Mouse (Mus musculus) liver, embryonic 14.5 days (tissue): Measurements from ENCODE around the gene Smyd1. TPM values are rescaled to one million over a fixed set of nuclear protein-coding genes. Genes with fewer than 3 reads are reported as not detected.
A peak's percentile ranks its signal among the peaks of the same experiment; 100 is the strongest.

Experiments used
- ATAC-seq: fragments of 200-750 bp; cut with Nextera tagmentation; 2 replicates; pipeline ENCODE4 v1.8.0; 2017; ENCODE audit warnings: moderate number of reproducible peaks, mild to moderate bottlenecking, moderate library complexity; ENCODE audit not compliant: insufficient read depth
- DNase-seq, 3 experiments: peaks; one replicate each; pipeline ENCODE4 v3.0.0-alpha.2; 2012 to 2013; ENCODE audit warnings: low read depth in 3 of 3, low spot score in 3 of 3
- H3K27ac ChIP-seq: fragments of 300-500 bp; sonication (generic); 2 replicates; pipeline ENCODE4 v1.5.1; 2014; ENCODE audit warnings: moderate library complexity, mild to moderate bottlenecking, control low read depth, inconsistent platforms
- H3K27me3 ChIP-seq: fragments of 300-500 bp; sonication (generic); 2 replicates; pipeline ENCODE4 v1.6.1; 2014; ENCODE audit warnings: mild to moderate bottlenecking, low read length, moderate library complexity; ENCODE audit not compliant: control insufficient read depth, insufficient read depth
- H3K36me3 ChIP-seq: fragments of 300-500 bp; sonication (generic); replicated peaks from 2 replicates; pipeline ENCODE4 v1.6.1; 2014; ENCODE audit warnings: low read depth; ENCODE audit not compliant: control insufficient read depth, insufficient read depth
- H3K4me1 ChIP-seq, 2 experiments: fragments of 200-500 bp in 1 of 2; fragments of 300-500 bp in 1 of 2; sonication (generic) in 1 of 2; replicated peaks; 2 replicates each; pipeline ENCODE4 v1.6.1; 2012 to 2014; ENCODE audit warnings: antibody characterized with exemption in 1 of 2, inconsistent platforms in 1 of 2, low read length in 1 of 2; ENCODE audit not compliant: control insufficient read depth in 2 of 2, insufficient read depth in 2 of 2
- H3K4me2 ChIP-seq: fragments of 300-500 bp; sonication (generic); 2 replicates; pipeline ENCODE4 v1.6.1; 2014; ENCODE audit warnings: low read depth, mild to moderate bottlenecking, control low read depth, moderate library complexity
- H3K4me3 ChIP-seq, 2 experiments: fragments of 200-500 bp in 1 of 2; fragments of 300-500 bp in 1 of 2; sonication (generic) in 1 of 2; 2 replicates each; pipeline ENCODE4 v1.5.1; 2012 to 2014; ENCODE audit warnings: low read depth in 2 of 2, low read length in 2 of 2, mild to moderate bottlenecking in 2 of 2, control low read depth in 1 of 2, inconsistent platforms in 1 of 2, moderate library complexity in 1 of 2; ENCODE audit not compliant: insufficient read depth in 1 of 2
- H3K9ac ChIP-seq: fragments of 300-500 bp; sonication (generic); replicated peaks from 2 replicates; pipeline ENCODE4 v1.6.1; 2014; ENCODE audit warnings: mild to moderate bottlenecking, control low read depth, moderate library complexity
- H3K9me3 ChIP-seq: fragments of 300-500 bp; sonication (generic); 2 replicates; pipeline ENCODE4 v1.6.1; 2016; ENCODE audit warnings: low read length, mixed read lengths; ENCODE audit not compliant: control insufficient read depth
- CTCF ChIP-seq: IDR thresholded peaks from 2 replicates; pipeline ENCODE4 v1.5.1; 2016; ENCODE audit warnings: antibody characterized with exemption, low read depth, control low read depth
- EP300 ChIP-seq: IDR thresholded peaks from 2 replicates; pipeline ENCODE4 v1.6.1; 2016; ENCODE audit warnings: antibody characterized with exemption, low read depth
- WGBS: fragments of 180-500 bp; shearing (Covaris S2); extraction: QIAGEN DNeasy Blood & Tissue Kit; methylation state at CpG from one replicate; pipeline ENCODE4 v1.1.7; 2014; ENCODE audit not compliant: insufficient replicate concordance; 5-methylcytosine and 5-hydroxymethylcytosine counted together
- polyA plus RNA-seq, 2 experiments: library from polyadenylated mRNA; depleted of rRNA in 1 of 2; stranded (reverse) in 1 of 2; unstranded in 1 of 2; fragments of >200 nt; fragmentation: Nextera tagmentation in 1 of 2; extraction: Ambion mirVana in 1 of 2; gene quantifications; 2 replicates each; pipeline versions ENCODE4 v1.2.1 to v1.2.3; 2012 to 2014

Smyd1 gene
- polyA plus RNA-seq, 2 experiments: 0.08 to 0.11 TPM

- no peak overlapping the region for H3K27ac ChIP-seq
- 0 out of 4 replicates have a peak, but pooled peaks cover 0 to 5% of the 10 kb centered on the region in 2 experiments for H3K4me1 ChIP-seq
- DNase-seq (no peak), ATAC-seq (peak; percentile 35; the same call in 1 of the 2 replicates)
- no peak overlapping the region for H3K4me2 ChIP-seq
- H3K36me3 ChIP-seq: no peaks in the 10 kb centered on the region
- no peak overlapping the region for H3K4me3 ChIP-seq
- no peak overlapping the region for H3K9ac ChIP-seq
- no peaks in the 10 kb centered on the region for H3K9me3 ChIP-seq
- no peaks in the 10 kb centered on the region for H3K27me3 ChIP-seq
- TF ChIP-seq CTCF (no peak), EP300 (no peak)
- 60% methylated on average over 6 of the region's 6 CpGs for WGBS
These were observed 85.5 kb downstream of the Smyd1 start for GRCm38 (mm10) chr6:71236506-71236905.

GRCm38 (mm10) chr6:71235944-71236343, 86.1 kb downstream of the Smyd1 start:
- no peak for TF ChIP-seq CTCF
- TF ChIP-seq EP300: no peak

DNA sequence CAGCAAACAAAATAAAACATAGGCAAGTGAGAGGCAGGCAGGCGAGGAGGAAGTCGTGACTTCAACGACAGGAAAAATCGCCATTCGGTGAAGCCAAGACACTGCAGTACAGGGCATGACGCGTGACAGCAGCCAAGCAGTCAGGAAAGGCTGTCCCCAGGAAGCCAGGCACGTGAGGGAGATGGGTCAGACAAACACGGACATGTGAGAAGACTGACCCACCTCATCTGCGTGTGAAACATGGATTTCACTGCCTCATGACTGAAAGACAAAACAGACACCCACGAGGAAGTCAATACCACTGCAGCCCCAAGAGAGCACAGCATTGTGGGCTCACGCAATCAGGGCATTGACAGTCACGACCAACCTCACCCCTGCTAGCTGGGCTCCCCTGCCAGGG, 86.9 kb downstream of the Smyd1 start:
- TF ChIP-seq EP300 (no peak), CTCF (no peak)
- 38% methylated on average over 13 of the region's 13 CpGs for WGBS
- Histone ChIP-seq H3K9ac (no peak overlapping the region), H3K4me2 (no peak overlapping the region), H3K4me3 (no peak overlapping the region), H3K27ac (no peak overlapping the region), H3K9me3 (no peaks in the 10 kb centered on the region), H3K4me1 (0 out of 4 replicates have a peak, but pooled peaks cover 0 to 5% of the 10 kb centered on the region in 2 experiments), H3K36me3 (no peaks in the 10 kb centered on the region), H3K27me3 (no peaks in the 10 kb centered on the region)
- DNase-seq: no peak
- no peak for ATAC-seq

More at GRCm38 (mm10) chr6:71235944-71236343, 86.1 kb downstream of the Smyd1 start:
- H3K9me3 ChIP-seq: no peaks in the 10 kb centered on the region
- H3K27me3 ChIP-seq: no peaks in the 10 kb centered on the region
- ATAC-seq: peak; percentile 65
- H3K4me2 ChIP-seq: no peak overlapping the region
- no peak overlapping the region for H3K27ac ChIP-seq
- 0 out of 4 replicates have a peak, but pooled peaks cover 0 to 5% of the 10 kb centered on the region in 2 experiments for H3K4me1 ChIP-seq
- H3K9ac ChIP-seq: no peak overlapping the region
- DNase-seq: peak in 1 of 3 experiments; percentile 17
- 40% methylated on average over 3 of the region's 3 CpGs for WGBS
- H3K36me3 ChIP-seq: no peaks in the 10 kb centered on the region
- no peak overlapping the region for H3K4me3 ChIP-seq

DNA sequence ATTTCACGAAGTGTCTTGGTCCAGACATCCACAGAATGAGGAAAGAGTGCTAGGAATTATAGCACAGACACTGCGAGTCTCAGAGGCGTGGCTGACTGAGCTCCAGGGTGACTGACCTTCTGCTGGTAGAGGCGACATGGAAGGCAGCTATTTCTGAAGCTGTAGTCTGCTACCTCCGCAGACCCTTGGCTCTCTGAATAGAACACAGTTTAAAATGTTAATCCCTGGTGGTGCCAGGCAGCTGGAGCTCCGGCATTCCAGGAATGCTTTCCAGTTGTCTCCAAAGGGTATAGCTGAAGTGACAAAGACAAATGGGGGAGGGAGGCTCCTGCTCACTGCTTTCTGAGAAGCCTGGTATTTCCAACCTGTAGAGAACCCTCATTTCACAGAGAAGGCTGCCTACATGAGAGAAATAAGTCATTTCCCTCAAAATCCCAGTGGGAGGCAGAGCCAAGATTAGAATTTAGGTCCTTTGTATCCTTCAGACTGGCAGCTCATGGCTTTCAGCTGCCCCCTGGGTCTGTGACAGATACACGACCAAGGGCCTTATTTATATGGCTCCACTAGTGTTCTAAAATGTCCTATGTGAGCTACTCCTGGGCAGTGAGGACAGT, 94.8 kb downstream of the Smyd1 start:
- Histone ChIP-seq H3K4me1 (peaks cover 0 to 5% of the 10 kb centered on the region in 2 experiments; a peak in 1 of 4 replicates), H3K27me3 (no peaks in the 10 kb centered on the region), H3K36me3 (no peaks in the 10 kb centered on the region), H3K4me2 (no peak overlapping the region), H3K9me3 (no peaks in the 10 kb centered on the region), H3K27ac (no peak overlapping the region), H3K4me3 (no peak overlapping the region), H3K9ac (no peak overlapping the region)
- WGBS: 42% methylated on average over 7 of the region's 7 CpGs
- TF ChIP-seq CTCF (no peak), EP300 (no peak)
- no peak for ATAC-seq
- DNase-seq: no peak

DNA sequence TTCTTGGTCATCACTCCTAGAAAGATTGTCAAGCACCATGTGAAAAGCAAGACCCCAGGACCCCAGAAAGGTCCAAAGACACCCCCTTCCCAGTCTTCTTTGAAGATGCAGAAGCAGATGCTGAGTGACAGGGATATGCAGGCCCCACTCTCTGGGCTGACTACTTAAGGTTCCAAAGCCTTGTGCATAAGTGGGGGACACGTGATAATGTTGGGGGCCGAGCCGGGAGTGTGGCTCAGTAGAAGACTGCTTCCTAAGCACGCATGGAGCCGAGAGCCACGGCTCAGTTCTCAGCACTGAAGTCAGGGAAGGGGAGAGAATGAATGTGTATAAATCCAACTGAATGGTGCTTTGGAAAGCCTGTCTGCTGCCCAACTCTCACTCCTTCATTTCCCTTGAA, 95.5 kb downstream of the Smyd1 start:
- H3K9ac ChIP-seq: no peak overlapping the region
- H3K4me2 ChIP-seq: no peak overlapping the region
- TF ChIP-seq EP300 (no peak), CTCF (no peak)
- no peaks in the 10 kb centered on the region for H3K36me3 ChIP-seq
- WGBS: 57% methylated on average over 6 of the region's 6 CpGs
- H3K4me1 ChIP-seq: peaks cover 0 to 5% of the 10 kb centered on the region in 2 experiments; a peak in 1 of 4 replicates
- no peak overlapping the region for H3K27ac ChIP-seq
- H3K27me3 ChIP-seq: no peaks in the 10 kb centered on the region
- no peak overlapping the region for H3K4me3 ChIP-seq
- no peak for ATAC-seq
- H3K9me3 ChIP-seq: no peaks in the 10 kb centered on the region
- DNase-seq: no peak
